Mouse (Mus musculus): ENCODE data around the gene Fgfr2.

DNA sequence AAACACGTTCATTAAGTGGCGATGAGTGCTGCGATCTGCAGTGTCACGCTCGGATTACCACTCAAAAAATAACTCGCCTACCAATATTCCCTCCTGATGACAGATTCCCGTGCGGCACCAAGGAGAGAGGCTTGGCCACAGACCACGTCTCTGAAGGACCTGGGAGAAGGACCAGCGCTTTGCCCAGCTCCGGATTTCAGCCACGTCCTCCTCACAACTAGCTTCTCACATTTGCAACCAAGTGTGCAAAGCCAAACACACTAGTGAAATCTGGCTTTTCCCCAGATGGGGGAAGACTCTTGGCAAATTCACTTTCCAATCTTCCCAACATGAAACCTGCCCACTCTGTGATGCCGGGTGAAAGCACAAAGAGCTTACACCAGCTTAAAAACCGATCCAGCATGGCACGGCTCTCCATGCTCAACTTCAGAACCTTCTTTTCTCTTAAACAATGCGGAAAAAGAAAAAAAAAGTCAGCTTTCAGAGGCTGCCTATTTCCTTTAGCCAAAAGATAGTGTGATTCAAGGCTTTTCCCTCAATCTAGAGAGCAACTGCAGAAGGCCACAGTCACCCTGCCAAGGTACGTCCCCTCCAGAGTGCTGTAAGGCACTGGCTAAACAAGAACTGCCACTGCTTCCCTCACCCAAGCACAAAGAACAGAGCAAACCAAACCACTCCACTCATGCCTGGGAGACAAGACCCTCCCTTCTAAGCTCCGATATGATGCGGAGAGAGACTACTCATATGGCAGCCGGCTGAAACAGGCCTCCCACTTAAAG, 2862.1 kb downstream of the Fgfr2 start:
- no peak for TF ChIP-seq CTCF (IDR thresholded peaks at IDR 0.05; ENCODE audit: control insufficient read depth, insufficient read depth, insufficient read length)
- TF ChIP-seq CEBPB (IDR thresholded peaks at IDR 0.05; ENCODE audit: low read depth): no peak
- no peak for TF ChIP-seq USF1 (IDR thresholded peaks at IDR 0.05; ENCODE audit: low read depth)
- no peak for TF ChIP-seq FOSL1 (IDR thresholded peaks at IDR 0.05; ENCODE audit: insufficient read depth, low read length, poor library complexity, severe bottlenecking)
- no peak for TF ChIP-seq MAX (IDR thresholded peaks at IDR 0.05)
- no peak for TF ChIP-seq MYOG (IDR thresholded peaks at IDR 0.05; ENCODE audit: control insufficient read depth, extremely low read depth, insufficient read length)
